Mouse (Mus musculus) cerebellum, adult 2 months (tissue): ENCODE data around the gene Gm21970. TPM values are rescaled to one million over a fixed set of nuclear protein-coding genes. Genes with fewer than 3 reads are reported as not detected.

Source experiments
- DNase-seq, 2 experiments: peaks; one replicate each; pipeline ENCODE4 v3.0.0; 2021
- H3K27ac ChIP-seq: fragments of 200-500 bp; 2 replicates; pipeline ENCODE4 v1.5.1; 2012; ENCODE audit warnings: low read length, control low read depth, inconsistent platforms; ENCODE audit not compliant: insufficient read depth
- H3K27me3 ChIP-seq: fragments of 200-500 bp; 2 replicates; pipeline ENCODE4 v1.6.1; 2012; ENCODE audit warnings: inconsistent platforms, mild to moderate bottlenecking, low read length, moderate library complexity; ENCODE audit not compliant: control insufficient read depth, insufficient read depth
- H3K4me1 ChIP-seq: fragments of 200-500 bp; 2 replicates; pipeline ENCODE4 v1.6.1; 2011; ENCODE audit warnings: low read length; ENCODE audit not compliant: control insufficient read depth, insufficient read depth
- H3K4me3 ChIP-seq: fragments of 200-500 bp; replicated peaks from 2 replicates; pipeline ENCODE3; 2011; ENCODE audit warnings: mild to moderate bottlenecking, low read depth, low read length, control low read depth; ENCODE audit not compliant: insufficient read depth
- CTCF ChIP-seq: fragments of 200-500 bp; IDR thresholded peaks from 2 replicates; pipeline ENCODE4 v1.5.1; 2011; ENCODE audit warnings: low read depth, mild to moderate bottlenecking, control low read depth, low read length, moderate library complexity, borderline replicate concordance; ENCODE audit not compliant: insufficient read depth
- POLR2A ChIP-seq: fragments of 200-500 bp; IDR thresholded peaks from 2 replicates; pipeline ENCODE4 v1.6.1; 2011; ENCODE audit warnings: low read length, control low read depth, borderline replicate concordance; ENCODE audit not compliant: insufficient read depth
- WGBS: fragments of 180-500 bp; shearing (Covaris S2); methylation state at CpG from one replicate; pipeline ENCODE4 v1.1.7; 2018; 5-methylcytosine and 5-hydroxymethylcytosine counted together
- polyA plus RNA-seq: library from polyadenylated mRNA; depleted of rRNA; stranded (reverse); fragments of >200 nt; gene quantifications from 2 replicates; pipeline ENCODE4 v1.2.3, GENCODE M21; 2012

The Gm21970 gene
- polyA plus RNA-seq, 1 experiment = not detected

- WGBS = 82% methylated on average over 10 of the region's 10 CpGs
- Histone ChIP-seq H3K27me3 (no peaks in the 10 kb centered on the region), H3K4me3 (no peak overlapping the region), H3K27ac (no peak overlapping the region), H3K4me1 (no peaks in the 10 kb centered on the region)
- no peak for DNase-seq
- TF ChIP-seq POLR2A (no peak), CTCF (no peak)
Observed at GRCm38 (mm10) chr16:91396844-91397537, 5.5 kb downstream of the Gm21970 start.

GRCm38 (mm10) chr16:91398030-91398429 is 6.5 kb downstream of the Gm21970 start:
- WGBS = 90% methylated on average over 12 of the region's 12 CpGs
- Histone ChIP-seq H3K27me3 (no peaks in the 10 kb centered on the region), H3K27ac (no peak overlapping the region), H3K4me1 (no peaks in the 10 kb centered on the region), H3K4me3 (no peak overlapping the region)
- TF ChIP-seq POLR2A (no peak), CTCF (no peak)
- DNase-seq = no peak

- no peaks in the 10 kb centered on the region for H3K4me1 ChIP-seq
- WGBS = 95% methylated on average over 7 of the region's 7 CpGs
- no peak overlapping the region for H3K4me3 ChIP-seq
- H3K27me3 ChIP-seq = no peaks in the 10 kb centered on the region
- TF ChIP-seq POLR2A (no peak), CTCF (no peak)
- DNase-seq = no peak
- no peak overlapping the region for H3K27ac ChIP-seq
Observed at GRCm38 (mm10) chr16:91398944-91399343, 7.4 kb downstream of the Gm21970 start.

- no peak overlapping the region for H3K4me3 ChIP-seq
- no peak overlapping the region for H3K27ac ChIP-seq
- DNase-seq = no peak
- TF ChIP-seq POLR2A (no peak), CTCF (no peak)
- H3K4me1 ChIP-seq = no peaks in the 10 kb centered on the region
- no peaks in the 10 kb centered on the region for H3K27me3 ChIP-seq
- WGBS = 72% methylated on average over 6 of the region's 6 CpGs
Observed at GRCm38 (mm10) chr16:91401569-91402165, 10.1 kb downstream of the Gm21970 start.

- H3K27ac ChIP-seq = no peak overlapping the region
- no peak for DNase-seq
- TF ChIP-seq POLR2A = no peak
- no peak for TF ChIP-seq CTCF
- H3K27me3 ChIP-seq = no peaks in the 10 kb centered on the region
- 59% methylated on average over 9 of the region's 9 CpGs for WGBS
- H3K4me1 ChIP-seq = no peaks in the 10 kb centered on the region
- no peak overlapping the region for H3K4me3 ChIP-seq
Observed at GRCm38 (mm10) chr16:91403784-91404183, 12.3 kb downstream of the Gm21970 start.

GRCm38 (mm10) chr16:91404187-91404586 is 12.7 kb downstream of the Gm21970 start:
- no peaks in the 10 kb centered on the region for H3K27me3 ChIP-seq
- H3K27ac ChIP-seq = no peak overlapping the region
- no peak overlapping the region for H3K4me3 ChIP-seq
- WGBS = 91% methylated on average over 8 of the region's 8 CpGs
- no peak for DNase-seq
- no peak for TF ChIP-seq CTCF
- TF ChIP-seq POLR2A = no peak
- H3K4me1 ChIP-seq = no peaks in the 10 kb centered on the region

GRCm38 (mm10) chr16:91404828-91405577 is 13.5 kb downstream of the Gm21970 start:
- Histone ChIP-seq H3K27me3 (no peaks in the 10 kb centered on the region), H3K4me1 (no peaks in the 10 kb centered on the region), H3K4me3 (no peak overlapping the region), H3K27ac (no peak overlapping the region)
- TF ChIP-seq CTCF = no peak
- no peak for TF ChIP-seq POLR2A
- DNase-seq = no peak
- whole genome bisulfite sequencing = 85% methylated on average over 10 of the region's 10 CpGs

- Histone ChIP-seq H3K27ac (no peak within 1 kb of the TSS), H3K27me3 (no peaks in the 10 kb centered on the region), H3K4me3 (peak within 1 kb of the TSS; percentile 44), H3K4me1 (no peaks in the 10 kb centered on the region)
- peak; percentile 35 to 45 for DNase-seq
- WGBS = 3% methylated on average over 51 of the region's 51 CpGs
- no peak for TF ChIP-seq POLR2A
- no peak for TF ChIP-seq CTCF
Observed at GRCm38 (mm10) chr16:91405640-91406584, 14.4 kb downstream of the Gm21970 start, which contains the start of gene Il10rb. Gene Il10rb, plus strand, starts transcription at chr16:91406164.
